Mouse (Mus musculus): ENCODE measurements at regions not wholly inside any gene's neighbourhood (a gene's known extent, or its start where the extent isn't known, plus 50 kb on each side); places are given as distances from the start of the nearest gene placed in this dataset.

DNA sequence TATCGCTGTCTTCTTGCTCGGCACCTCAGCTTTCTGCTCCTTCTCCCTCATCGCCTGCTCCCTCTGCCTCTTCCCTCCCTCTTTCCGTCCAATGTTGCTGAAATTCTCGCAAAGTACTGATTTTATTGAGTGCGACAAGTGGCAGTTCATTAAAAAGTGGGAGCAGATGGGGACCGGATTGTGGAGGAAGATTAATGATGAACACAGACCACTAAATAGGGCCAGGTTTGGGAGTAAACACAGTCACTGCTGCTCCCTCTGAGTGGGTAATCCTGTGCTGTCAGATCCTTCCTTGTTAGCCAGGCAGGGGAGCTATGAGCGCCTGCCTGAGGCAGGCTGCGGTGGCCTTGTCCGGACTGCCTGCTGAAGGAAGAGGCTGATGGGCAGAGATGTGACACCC is 91.9 kb upstream of the 4931429L15Rik start:
- TF ChIP-seq POLR2A (IDR thresholded peaks at IDR 0.05; ENCODE audit: low read depth, low read length): no peak
- TF ChIP-seq CTCF (IDR thresholded peaks at IDR 0.05; ENCODE audit: extremely low read depth, insufficient read length, insufficient replicate concordance, low read depth, low read length): no peak

Data from small intestine, adult 2 months (tissue).